In the genomic region with DNA sequence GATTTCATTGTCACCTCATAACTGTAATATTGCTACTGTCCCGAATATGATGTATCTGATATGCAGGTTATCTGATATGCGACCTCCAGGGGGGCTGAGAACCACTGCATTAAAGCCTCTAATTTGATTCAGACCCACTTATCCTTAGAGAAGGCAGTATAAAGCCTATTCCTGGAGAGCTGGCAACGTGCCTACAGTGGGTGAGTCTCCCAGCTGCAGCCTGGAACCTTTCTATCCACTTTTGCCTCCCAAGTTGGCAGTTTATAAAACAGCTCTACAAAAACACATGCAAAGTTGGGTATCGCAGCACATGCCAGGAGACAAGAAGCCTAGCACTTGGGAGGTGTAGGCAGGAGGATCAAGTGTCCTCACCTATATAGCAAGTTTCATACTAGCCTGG, we compare ENCODE assay signal across 18 mouse cellular contexts. TPM values are rescaled to one million over a fixed set of nuclear protein-coding genes. Genes with fewer than 3 reads are reported as not detected.
A peak's percentile ranks its signal among the peaks of the same experiment; 100 is the strongest.
DNase-seq lines count a peak whose midpoint lies in the region; ATAC-seq lines count a peak whose summit lies in the region.
"Had no signal": no experiment of that assay in that cellular context is flagged by ENCODE, and none has a peak within 500 bp of the region (broad histone marks: within the 10 kb centered on the region; RNA-seq: fewer than 3 reads in every experiment).

No protein-coding gene starts in this region.

- intact Hi-C loops in left cerebral cortex, postnatal 36 days (cut with DNase I) = loop anchor here (5.0 kb wide), 1 partner anchor 399 kb away; no protein-coding TSS in a partner anchor
- intact Hi-C loops in left cerebral cortex, postnatal 4 days (cut with DNase I) = no loop called here

- no peak for DNase-seq in frontal cortex, postnatal 25 days (ENCODE audit: low spot score in 2 of 2)
- DNase-seq in left cerebral cortex, postnatal 36 days (ENCODE audit: low spot score in 2 of 2) = peak; percentile 18 to 36
- DNase-seq in left cerebral cortex, postnatal 4 days = no peak
- peak; percentile 79 for DNase-seq in right cerebral cortex, postnatal 10 days (ENCODE audit: low spot score in 2 of 2)
- no peak for DNase-seq in gastrocnemius, postnatal 10 days
- no peak for DNase-seq in retina, embryonic 14.5 days (ENCODE audit: low spot score)
- DNase-seq: adrenal gland, postnatal 36 days; cerebellum, adult 11-12 months; cerebellum, postnatal 10 days; gastrocnemius, postnatal 36 days; kidney, adult 8-10 months; kidney, postnatal 10 days; lung, adult 18-20 months; lung, postnatal 10 days had no signal

- 0 out of 2 replicates have a peak, but pooled peaks have one; percentile 18 for ATAC-seq in frontal cortex, adult (ENCODE audit: low TSS enrichment)
- ATAC-seq: CD4-positive, CD25-positive, alpha-beta regulatory T cell, adult 4 months; liver, embryonic 12.5 days; Patski had no signal

RNA-seq across cellular contexts. Expression of gene Sh2b2, which starts 17.0 kb away (rescaled TPM):
- 1 to 10 TPM; 8.0 to 9.7 TPM for total RNA-seq in left cerebral cortex, postnatal 36 days (2021)
- total RNA-seq in left cerebral cortex, postnatal 4 days (2021) = 10 to 100 TPM; 40.0 to 40.8 TPM
- total RNA-seq in gastrocnemius, postnatal 10 days (2021) = 10 to 100 TPM; 10.3 to 11.5 TPM

Comparison
In these comparisons a context has a peak if more than half of its experiments do, and no peak if none do; other contexts are left out.
1. DNase-seq: peak in left cerebral cortex, postnatal 36 days (2 of 2) and right cerebral cortex, postnatal 10 days (2 of 2); none in frontal cortex, postnatal 25 days (0 of 2), left cerebral cortex, postnatal 4 days (single experiment), gastrocnemius, postnatal 10 days (single experiment) and retina, embryonic 14.5 days (single experiment).